Mouse (Mus musculus) stomach, adult 2 months (tissue): Measurements from ENCODE around the gene Eya4. TPM values are rescaled to one million over a fixed set of nuclear protein-coding genes. Genes with fewer than 3 reads are reported as not detected.

Source experiments
- polyA plus RNA-seq: library from polyadenylated mRNA; depleted of rRNA; stranded (reverse); fragments of >200 nt; gene quantifications from 2 replicates; pipeline ENCODE4 v1.2.3, GENCODE M21; 2012; rRNA removed

Eya4 gene
- 0.02 and 0.12 TPM in 2 replicates for polyA plus RNA-seq

GRCm38 (mm10) chr10:23350011-23350911 is at the start of gene Eya4:
Eya4 (minus strand) TSS chr10:23350786.

